Mouse (Mus musculus) CH12.LX (cell line): ENCODE data around the gene Gtf2h4. TPM values are rescaled to one million over a fixed set of nuclear protein-coding genes. Genes with fewer than 3 reads are reported as not detected.

Source experiments
- DNase-seq: peaks from one replicate; pipeline ENCODE4 v3.0.0-alpha.2; 2013; ENCODE audit errors: extremely low read depth
- H3K27ac ChIP-seq: 2 replicates; pipeline ENCODE4 v1.5.1; 2012; ENCODE audit warnings: low read depth, mild to moderate bottlenecking, control low read depth, moderate library complexity; ENCODE audit not compliant: insufficient read depth
- H3K27me3 ChIP-seq: replicated peaks from 2 replicates; pipeline ENCODE3; 2012; ENCODE audit warnings: inconsistent platforms
- H3K36me3 ChIP-seq, 2 experiments: replicated peaks in 1 of 2; 2 replicates each; pipeline versions ENCODE3 to v1.6.1; 2012; ENCODE audit warnings: inconsistent platforms in 1 of 2, low read length in 1 of 2, mild to moderate bottlenecking in 1 of 2, mixed read lengths in 1 of 2, moderate library complexity in 1 of 2; ENCODE audit not compliant: control insufficient read depth in 1 of 2, insufficient read depth in 1 of 2
- H3K4me1 ChIP-seq, 2 experiments: 2 replicates each; pipeline ENCODE4 v1.6.1; 2012; ENCODE audit warnings: inconsistent platforms in 1 of 2, moderate library complexity in 1 of 2; ENCODE audit not compliant: insufficient read depth in 2 of 2, control insufficient read depth in 1 of 2
- H3K4me2 ChIP-seq: 2 replicates; pipeline ENCODE4 v1.6.1; 2012; ENCODE audit warnings: low read depth, mild to moderate bottlenecking, control low read depth; ENCODE audit not compliant: poor library complexity, insufficient read depth, severe bottlenecking
- H3K4me3 ChIP-seq, 3 experiments: fragments of 150-350 bp in 1 of 3; sonication (generic) in 1 of 3; replicated peaks in 1 of 3; 2 replicates each; pipeline versions ENCODE3 to v1.5.1; 2011 to 2012; ENCODE audit warnings: low read depth in 2 of 3, low read length in 2 of 3, mild to moderate bottlenecking in 2 of 3, moderate library complexity in 2 of 3, control low read depth in 1 of 3, improper control_type of control experiment in 1 of 3, inconsistent platforms in 1 of 3, mixed read lengths in 1 of 3; ENCODE audit not compliant: poor library complexity in 1 of 3
- H3K79me2 ChIP-seq: replicated peaks from 2 replicates; pipeline ENCODE4 v1.6.1; 2012; ENCODE audit warnings: mild to moderate bottlenecking, moderate library complexity; ENCODE audit not compliant: control insufficient read depth, poor library complexity, insufficient read depth, severe bottlenecking; ENCODE audit errors: extremely low read depth
- H3K9ac ChIP-seq: 2 replicates; pipeline ENCODE4 v1.6.1; 2012; ENCODE audit warnings: low read depth, mild to moderate bottlenecking, control low read depth, moderate library complexity; ENCODE audit not compliant: insufficient read depth
- H3K9me3 ChIP-seq: replicated peaks from 2 replicates; pipeline ENCODE3; 2012; ENCODE audit warnings: low read length, inconsistent platforms, mixed read lengths
- CHD1 ChIP-seq: IDR thresholded peaks from 2 replicates; pipeline ENCODE4 v1.6.1; 2012; ENCODE audit warnings: low read depth, low read length, improper control_type of control experiment, inconsistent platforms
- CHD2 ChIP-seq: IDR thresholded peaks from 2 replicates; pipeline ENCODE4 v1.6.1; 2011; ENCODE audit warnings: low read length, improper control_type of control experiment
- CTCF ChIP-seq, 2 experiments: IDR thresholded peaks in 1 of 2; conservative IDR thresholded peaks in 1 of 2; 2 replicates each; pipeline ENCODE4 v1.5.1; 2011 to 2012; ENCODE audit warnings: low read depth in 2 of 2, low read length in 2 of 2, improper control_type of control experiment in 1 of 2, inconsistent platforms in 1 of 2, mild to moderate bottlenecking in 1 of 2, moderate library complexity in 1 of 2
- E2F4 ChIP-seq: IDR thresholded peaks from 2 replicates; pipeline ENCODE4 v1.6.1; 2011; ENCODE audit warnings: low read depth, low read length, improper control_type of control experiment; ENCODE audit not compliant: insufficient replicate concordance
- ELF1 ChIP-seq: IDR thresholded peaks from 2 replicates; pipeline ENCODE4 v1.6.1; 2014; ENCODE audit warnings: low read depth, mild to moderate bottlenecking, inconsistent platforms, low read length, improper control_type of control experiment
- EP300 ChIP-seq: IDR thresholded peaks from 2 replicates; pipeline ENCODE4 v1.6.1; 2011; ENCODE audit warnings: low read length, improper control_type of control experiment
- ETS1 ChIP-seq: conservative IDR thresholded peaks from 2 replicates; pipeline ENCODE4 v1.6.1; 2012; ENCODE audit warnings: low read depth, mild to moderate bottlenecking, inconsistent platforms, low read length, improper control_type of control experiment, moderate library complexity
- IRF4 ChIP-seq: IDR thresholded peaks from 2 replicates; pipeline ENCODE4 v1.6.1; 2014; ENCODE audit warnings: low read depth, mild to moderate bottlenecking, inconsistent platforms, low read length, improper control_type of control experiment
- KAT2A ChIP-seq: IDR thresholded peaks from 2 replicates; pipeline ENCODE4 v1.6.1; 2012; ENCODE audit warnings: low read length, improper control_type of control experiment, inconsistent platforms; ENCODE audit not compliant: insufficient replicate concordance
- MAX ChIP-seq: IDR thresholded peaks from 2 replicates; pipeline ENCODE4 v1.6.1; 2011; ENCODE audit warnings: low read length, improper control_type of control experiment
- MAZ ChIP-seq: IDR thresholded peaks from 2 replicates; pipeline ENCODE4 v1.6.1; 2012; ENCODE audit warnings: low read depth, mild to moderate bottlenecking, inconsistent platforms, low read length, improper control_type of control experiment, moderate library complexity
- MXI1 ChIP-seq: IDR thresholded peaks from 2 replicates; pipeline ENCODE4 v1.6.1; 2011; ENCODE audit warnings: mild to moderate bottlenecking, low read depth, low read length, improper control_type of control experiment
- MYC ChIP-seq: IDR thresholded peaks from 2 replicates; pipeline ENCODE4 v1.6.1; 2011; ENCODE audit warnings: low read depth, mild to moderate bottlenecking, improper control_type of control experiment, low read length
- NRF1 ChIP-seq: IDR thresholded peaks from 2 replicates; pipeline ENCODE4 v1.6.1; 2014; ENCODE audit warnings: low read depth, mild to moderate bottlenecking, inconsistent platforms, low read length, improper control_type of control experiment, moderate library complexity
- PAX5 ChIP-seq: IDR thresholded peaks from 2 replicates; pipeline ENCODE4 v1.6.1; 2012; ENCODE audit warnings: low read length, inconsistent platforms, mixed read lengths
- POLR2AphosphoS2 ChIP-seq: IDR thresholded peaks from 2 replicates; pipeline ENCODE4 v1.6.1; 2011; ENCODE audit warnings: low read depth, low read length, improper control_type of control experiment
- RAD21 ChIP-seq: IDR thresholded peaks from 2 replicates; pipeline ENCODE4 v1.6.1; 2011; ENCODE audit warnings: low read depth, mild to moderate bottlenecking, low read length, improper control_type of control experiment, moderate library complexity
- SIN3A ChIP-seq: IDR thresholded peaks from 2 replicates; pipeline ENCODE4 v1.6.1; 2012; ENCODE audit warnings: low read length, improper control_type of control experiment, inconsistent platforms
- SMC3 ChIP-seq: IDR thresholded peaks from 2 replicates; pipeline ENCODE4 v1.6.1; 2011; ENCODE audit warnings: low read depth, low read length, improper control_type of control experiment
- TBP ChIP-seq: conservative IDR thresholded peaks from 2 replicates; pipeline ENCODE4 v1.6.1; 2011; ENCODE audit warnings: low read depth, low read length, improper control_type of control experiment
- USF1 ChIP-seq: IDR thresholded peaks from 2 replicates; pipeline ENCODE4 v1.6.1; 2014; ENCODE audit warnings: low read depth, mild to moderate bottlenecking, inconsistent platforms, low read length, improper control_type of control experiment
- USF2 ChIP-seq: conservative IDR thresholded peaks from 2 replicates; pipeline ENCODE4 v1.6.1; 2011; ENCODE audit warnings: low read depth, low read length, improper control_type of control experiment
- ZMIZ1 ChIP-seq: IDR thresholded peaks from 2 replicates; pipeline ENCODE4 v1.6.1; 2012; ENCODE audit warnings: low read depth, mild to moderate bottlenecking, inconsistent platforms, low read length, improper control_type of control experiment
- ZNF384 ChIP-seq: IDR thresholded peaks from 2 replicates; pipeline ENCODE4 v1.6.1; 2012; ENCODE audit warnings: low read depth, low read length, improper control_type of control experiment, inconsistent platforms
- dilution Hi-C: fragments of 300-500 bp; cut with MboI; formaldehyde crosslinking; loops from 2 replicates; pipeline ENCODE4 v1.14.3; 2020; ENCODE audit warnings: low sequenced_read_pairs; ENCODE audit not compliant: extremely low pct_unique_long_range_greater_than_20kb, extremely low pct_ligation_motif_present
- in situ Hi-C: fragments of 300-500 bp; cut with MboI; formaldehyde crosslinking; loops from 3 replicates; pipeline ENCODE4 v1.14.3; 2019; ENCODE audit warnings: low sequenced_read_pairs, low pct_ligation_motif_present, low pct_unique_long_range_greater_than_20kb, mixed read lengths
- polyA plus RNA-seq: library from polyadenylated mRNA; unstranded; fragments of >175 nt; gene quantifications from 2 replicates; pipeline ENCODE4 v1.2.1, GENCODE M21; 2012; ENCODE audit warnings: low read depth; ENCODE audit not compliant: insufficient read length
- total RNA-seq, 2 experiments: library from RNA; depleted of rRNA; stranded (reverse); fragments of 300-350 nt in 1 of 2; fragments of >200 nt in 1 of 2; gene quantifications; 2 replicates each; pipeline ENCODE4 v1.2.3; 2012 to 2014

The Gtf2h4 gene
- total and polyA plus RNA-seq, 3 experiments = 40.0 to 55.7 (median 40.7) TPM

DNA sequence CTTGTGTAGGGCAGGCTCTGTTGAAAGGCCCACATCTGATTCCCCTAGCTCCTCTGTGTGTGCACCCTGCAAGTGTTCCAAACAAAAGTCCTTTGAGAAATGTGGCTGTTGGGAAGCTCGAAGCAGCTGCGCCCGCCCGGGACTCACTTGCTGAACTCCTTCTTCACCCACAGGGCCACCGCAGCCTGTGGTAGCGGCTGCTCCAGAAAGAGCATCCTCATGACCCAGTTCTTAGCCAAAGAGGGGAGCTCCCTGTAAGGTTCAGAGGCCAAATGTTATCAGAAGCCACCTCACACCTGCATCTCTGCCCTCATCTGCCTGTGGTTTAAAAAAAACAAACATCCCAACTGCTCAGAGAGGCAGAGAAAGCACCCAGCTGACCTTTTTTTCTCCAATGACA lies 1.7 kb downstream of the Gtf2h4 start:
- in situ Hi-C loops (no loop called here), dilution Hi-C loops (no loop called here)
- Histone ChIP-seq H3K4me3 (no peak overlapping the region), H3K36me3 (peaks cover 16 to 35% of the 10 kb centered on the region in 2 experiments), H3K79me2 (no peaks in the 10 kb centered on the region), H3K9ac (no peak overlapping the region), H3K9me3 (no peaks in the 10 kb centered on the region), H3K27ac (no peak overlapping the region), H3K4me2 (no peak overlapping the region), H3K27me3 (no peaks in the 10 kb centered on the region), H3K4me1 (peaks cover 6 to 25% of the 10 kb centered on the region in 2 experiments; a peak in 3 of 4 replicates)
- DNase-seq = no peak
- TF ChIP-seq KAT2A (no peak), MAZ (no peak), POLR2AphosphoS2 (no peak), PAX5 (no peak), E2F4 (no peak), NRF1 (no peak), IRF4 (no peak), ZMIZ1 (no peak), CHD1 (no peak), CTCF (conservative IDR thresholded peaks at IDR 0.05 in 1 of 2, IDR thresholded peaks at IDR 0.05 in 1 of 2; ENCODE audit: low read depth in 2 of 2, low read length in 2 of 2) (no peak), MAX (no peak), TBP (no peak)

GRCm38 (mm10) chr17:35669731-35670130 lies 3.8 kb downstream of the Gtf2h4 start:
- H3K9ac ChIP-seq = no peak overlapping the region
- no peak for TF ChIP-seq MYC
- no peak for TF ChIP-seq USF1
- TF ChIP-seq POLR2AphosphoS2 = no peak
- no peak for TF ChIP-seq ELF1
- TF ChIP-seq EP300 = no peak
- TF ChIP-seq USF2 = no peak
- no peak for TF ChIP-seq ETS1
- no peak for TF ChIP-seq MXI1
- TF ChIP-seq SIN3A = no peak
- no peak for TF ChIP-seq KAT2A
- no peak for TF ChIP-seq MAZ
- TF ChIP-seq E2F4 = no peak
- no peak for TF ChIP-seq MAX
- TF ChIP-seq PAX5 = no peak
- no peak for TF ChIP-seq ZNF384
- no peak for TF ChIP-seq RAD21
- TF ChIP-seq SMC3 = no peak
- no peak for TF ChIP-seq CHD2
- no peak for TF ChIP-seq NRF1
- no peak for DNase-seq
- H3K27ac ChIP-seq = no peak overlapping the region
- in situ Hi-C loops = no loop called here
- no peaks in the 10 kb centered on the region for H3K9me3 ChIP-seq
- no peak overlapping the region for H3K4me2 ChIP-seq
- dilution Hi-C loops = no loop called here
- H3K36me3 ChIP-seq = peaks cover 27 to 49% of the 10 kb centered on the region in 2 experiments
- no peaks in the 10 kb centered on the region for H3K79me2 ChIP-seq
- no peak overlapping the region for H3K4me3 ChIP-seq
- peaks cover 13 to 36% of the 10 kb centered on the region in 2 experiments for H3K4me1 ChIP-seq
- no peaks in the 10 kb centered on the region for H3K27me3 ChIP-seq
